28 mouse cellular contexts compared by ENCODE assay signal in the genomic region with DNA sequence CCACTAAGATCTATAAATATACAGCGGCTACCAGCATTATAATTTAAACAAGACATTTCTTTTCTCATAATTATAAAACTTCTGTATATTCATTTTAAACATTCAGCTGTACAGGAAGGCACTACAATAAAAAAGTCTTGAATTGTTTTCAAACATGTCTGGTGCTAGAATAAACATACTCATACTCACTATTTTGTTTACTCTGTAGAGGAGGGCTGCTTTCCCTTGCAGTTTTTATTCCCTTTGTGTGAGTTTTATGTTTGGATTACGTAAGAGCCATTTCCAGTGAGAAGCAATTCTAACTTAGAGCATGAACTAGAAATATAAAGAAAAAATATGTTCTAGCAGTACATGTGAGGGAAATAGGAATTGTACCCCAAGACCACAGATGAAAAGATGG. TPM values are rescaled to one million over a fixed set of nuclear protein-coding genes. Genes with fewer than 3 reads are reported as not detected.
"Had no signal": no experiment of that assay in that cellular context is flagged by ENCODE, and none has a peak within 500 bp of the region (broad histone marks: within the 10 kb centered on the region; RNA-seq: fewer than 3 reads in every experiment).

No protein-coding gene starts in this region.

- H3K27me3 ChIP-seq: limb, embryonic 12.5 days; limb, embryonic 15.5 days; liver, embryonic 12.5 days; liver, embryonic 13.5 days; liver, embryonic 15.5 days; megakaryocyte, embryonic 14.5 days; midbrain, embryonic 12.5 days; midbrain, embryonic 13.5 days; midbrain, embryonic 15.5 days; neural tube, embryonic 12.5 days; neural tube, embryonic 13.5 days had no signal

- H3K4me1 ChIP-seq: limb, embryonic 10.5 days; limb, embryonic 12.5 days; limb, embryonic 13.5 days; limb, embryonic 15.5 days; liver, embryonic 12.5 days; liver, embryonic 13.5 days; liver, embryonic 15.5 days; megakaryocyte, embryonic 14.5 days; midbrain, embryonic 10.5 days; midbrain, embryonic 12.5 days; midbrain, embryonic 13.5 days; midbrain, embryonic 15.5 days; neural tube, embryonic 12.5 days; neural tube, embryonic 13.5 days had no signal

- H3K9me3 ChIP-seq: limb, embryonic 10.5 days; limb, embryonic 12.5 days; limb, embryonic 13.5 days; limb, embryonic 15.5 days; liver, embryonic 12.5 days; liver, embryonic 13.5 days; liver, embryonic 15.5 days; midbrain, embryonic 10.5 days; midbrain, embryonic 12.5 days; midbrain, embryonic 13.5 days; midbrain, embryonic 15.5 days; neural tube, embryonic 12.5 days; neural tube, embryonic 13.5 days had no signal

- H3K4me3 ChIP-seq: left cerebral cortex, adult 2 months; limb, embryonic 10.5 days; limb, embryonic 12.5 days; limb, embryonic 13.5 days; limb, embryonic 15.5 days; liver, embryonic 12.5 days; liver, embryonic 13.5 days; liver, embryonic 15.5 days; megakaryocyte, embryonic 14.5 days; midbrain, embryonic 10.5 days; midbrain, embryonic 12.5 days; midbrain, embryonic 13.5 days; midbrain, embryonic 15.5 days; myocyte; neural tube, embryonic 12.5 days; neural tube, embryonic 13.5 days had no signal

- H3K9ac ChIP-seq: limb, embryonic 12.5 days; limb, embryonic 13.5 days; limb, embryonic 15.5 days; liver, embryonic 12.5 days; liver, embryonic 13.5 days; liver, embryonic 14.5 days; liver, embryonic 15.5 days; liver, postnatal 0 days; midbrain, embryonic 12.5 days; midbrain, embryonic 13.5 days; midbrain, embryonic 15.5 days; neural tube, embryonic 12.5 days; neural tube, embryonic 13.5 days had no signal

- ATAC-seq: liver, embryonic 12.5 days; liver, postnatal 0 days; midbrain, embryonic 13.5 days; midbrain, embryonic 15.5 days; midbrain, embryonic 16.5 days had no signal

- DNase-seq: layer of hippocampus, postnatal 36 days; left cerebral cortex, postnatal 4 days; liver; liver, embryonic 13.5 days; liver, postnatal 0 days; lung, adult 18-20 months; lung, adult 2 months; midbrain, embryonic 14.5 days had no signal

- H3K27ac ChIP-seq: left cerebral cortex, adult 2 months; limb, embryonic 10.5 days; limb, embryonic 12.5 days; limb, embryonic 13.5 days; limb, embryonic 15.5 days; liver, embryonic 12.5 days; liver, embryonic 13.5 days; liver, embryonic 14.5 days; liver, embryonic 15.5 days; macrophage; midbrain, embryonic 10.5 days; midbrain, embryonic 12.5 days; midbrain, embryonic 13.5 days; midbrain, embryonic 15.5 days; neural tube, embryonic 12.5 days; neural tube, embryonic 13.5 days had no signal

- H3K4me2 ChIP-seq: limb, embryonic 12.5 days; limb, embryonic 13.5 days; limb, embryonic 15.5 days; liver, embryonic 11.5 days; liver, embryonic 12.5 days; liver, embryonic 13.5 days; liver, embryonic 15.5 days; midbrain, embryonic 11.5 days; midbrain, embryonic 12.5 days; midbrain, embryonic 13.5 days; midbrain, embryonic 15.5 days; neural tube, embryonic 12.5 days; neural tube, embryonic 13.5 days had no signal

- H3K36me3 ChIP-seq: limb, embryonic 10.5 days; limb, embryonic 12.5 days; limb, embryonic 13.5 days; limb, embryonic 15.5 days; liver, embryonic 12.5 days; liver, embryonic 13.5 days; liver, embryonic 15.5 days; midbrain, embryonic 10.5 days; midbrain, embryonic 12.5 days; midbrain, embryonic 13.5 days; midbrain, embryonic 15.5 days; neural tube, embryonic 12.5 days; neural tube, embryonic 13.5 days had no signal

RNA-seq across cellular contexts. Expression of a gene that starts 45.5 kb away (rescaled TPM):
- polyA plus RNA-seq: myocyte had no signal
